Mouse (Mus musculus) left cerebral cortex, adult 8-10 months (tissue): ENCODE measurements around the gene Naa40. TPM values are rescaled to one million over a fixed set of nuclear protein-coding genes. Genes with fewer than 3 reads are reported as not detected.
A peak's percentile ranks its signal among the peaks of the same experiment; 100 is the strongest.

Experiments
- DNase-seq, 2 experiments: peaks; one replicate each; pipeline ENCODE4 v3.0.0; 2022; ENCODE audit warnings: low spot score in 2 of 2
- total RNA-seq, 4 experiments: library from RNA; stranded (reverse); gene quantifications; 2 replicates each; pipeline ENCODE4 v1.2.4; 2022

Naa40 gene
- total RNA-seq: 10 to 100 TPM; 30.6 to 39.2 (median 32.3) TPM

GRCm38 (mm10) chr19:7240782-7241690 lies at the start of gene Naa40:
Gene Naa40 (minus strand): TSS chr19:7241183.
- peak; percentile 84 to 94 for DNase-seq

- no peak for DNase-seq
Measured at GRCm38 (mm10) chr19:7289767-7290166, 48.8 kb upstream of the Naa40 start.

- no peak for DNase-seq
Measured at GRCm38 (mm10) chr19:7288288-7288687, 47.3 kb upstream of the Naa40 start.

GRCm38 (mm10) chr19:7286563-7287315 lies 45.8 kb upstream of the Naa40 start:
- no peak for DNase-seq

GRCm38 (mm10) chr19:7280557-7281330 lies 39.8 kb upstream of the Naa40 start:
- DNase-seq: peak in 1 of 2 experiments; percentile 86

- no peak for DNase-seq
Measured at GRCm38 (mm10) chr19:7279114-7279513, 38.1 kb upstream of the Naa40 start.

- DNase-seq: no peak
Measured at GRCm38 (mm10) chr19:7278200-7278906, 37.4 kb upstream of the Naa40 start.

GRCm38 (mm10) chr19:7276796-7277195 lies 35.8 kb upstream of the Naa40 start:
- no peak for DNase-seq

- no peak for DNase-seq
Measured at GRCm38 (mm10) chr19:7276053-7276659, 35.2 kb upstream of the Naa40 start.

- DNase-seq: no peak
Measured at GRCm38 (mm10) chr19:7275131-7275789, 34.3 kb upstream of the Naa40 start.

GRCm38 (mm10) chr19:7274326-7274990 lies 33.5 kb upstream of the Naa40 start:
- no peak for DNase-seq

- no peak for DNase-seq
Measured at GRCm38 (mm10) chr19:7273486-7273885, 32.5 kb upstream of the Naa40 start.

- DNase-seq: no peak
Measured at GRCm38 (mm10) chr19:7269290-7270044, 28.5 kb upstream of the Naa40 start.

- no peak for DNase-seq
Measured at GRCm38 (mm10) chr19:7268722-7269090, 27.7 kb upstream of the Naa40 start.

GRCm38 (mm10) chr19:7267781-7268721 lies 27.1 kb upstream of the Naa40 start:
- DNase-seq: no peak

- no peak for DNase-seq
Measured at GRCm38 (mm10) chr19:7267091-7267741, 26.2 kb upstream of the Naa40 start, which contains the start of gene Rcor2. Gene Rcor2 (plus strand): TSS chr19:7267325.

- no peak for DNase-seq
Measured at GRCm38 (mm10) chr19:7266421-7266831, 25.4 kb upstream of the Naa40 start.
